Mouse (Mus musculus) regulatory T cell (primary cell): ENCODE data around the gene Srsf1.

ENCODE experiments used
- in situ Hi-C: fragments of 300-600 bp; cut with MboI, MseI; formaldehyde crosslinking; loops from one replicate; pipeline ENCODE4 v1.15.1; 2025; ENCODE audit warnings: high pct_unique_total_duplicates

Gene Srsf1

DNA sequence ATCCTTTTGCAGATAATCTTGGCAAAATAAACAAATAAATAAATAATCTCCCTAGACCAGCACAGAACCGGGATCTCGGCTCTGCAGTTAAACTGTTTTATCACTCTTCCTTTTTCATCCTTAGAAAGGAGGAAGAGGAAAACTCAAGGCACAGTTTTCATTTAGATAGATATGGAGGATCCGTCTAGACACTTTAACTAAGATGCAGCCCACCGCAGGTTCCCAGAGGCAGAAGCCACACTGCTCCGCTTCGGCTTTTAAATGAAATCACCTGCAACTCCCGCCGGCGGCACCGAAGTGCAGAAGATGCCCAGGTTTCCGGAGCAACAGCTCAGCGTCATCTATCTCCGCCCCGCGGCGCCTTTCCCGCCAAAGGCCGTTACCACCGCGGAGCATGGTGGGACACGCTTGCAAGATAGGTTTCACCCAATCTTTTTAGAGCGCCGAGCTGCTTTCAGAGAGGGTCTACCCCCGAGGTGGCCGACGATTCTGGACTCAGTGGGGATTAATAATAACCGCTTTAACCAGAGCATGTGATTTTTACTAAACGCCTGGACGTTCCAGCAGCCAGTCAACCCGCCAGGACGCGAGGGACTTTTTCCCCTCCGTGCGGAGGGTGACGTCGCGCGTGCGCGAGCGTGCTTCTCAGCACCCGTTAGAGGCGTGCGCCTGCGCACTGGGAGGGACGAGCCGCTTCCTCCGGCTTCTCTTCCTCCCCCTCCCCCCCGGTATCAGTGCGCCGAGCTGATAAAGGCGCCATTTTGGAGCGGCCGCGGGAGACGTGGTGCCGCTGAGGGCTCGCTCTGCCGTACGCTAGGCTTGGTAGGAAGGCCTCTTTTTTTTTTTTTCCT lies at the start of gene Srsf1:
TSS of gene Srsf1 (plus strand) at position 430 of the 851 bp plus-strand sequence.
- in situ Hi-C loops, result no loop called here

- in situ Hi-C loops, result loop anchor here (10.0 kb wide), 1 partner anchor 1095 kb away; no protein-coding TSS in a partner anchor
These were observed 47.4 kb upstream of the Srsf1 start for GRCm38 (mm10) chr11:87999751-88000150.

- in situ Hi-C loops, result no loop called here
These were observed 44.4 kb upstream of the Srsf1 start for GRCm38 (mm10) chr11:88002738-88003137.

DNA sequence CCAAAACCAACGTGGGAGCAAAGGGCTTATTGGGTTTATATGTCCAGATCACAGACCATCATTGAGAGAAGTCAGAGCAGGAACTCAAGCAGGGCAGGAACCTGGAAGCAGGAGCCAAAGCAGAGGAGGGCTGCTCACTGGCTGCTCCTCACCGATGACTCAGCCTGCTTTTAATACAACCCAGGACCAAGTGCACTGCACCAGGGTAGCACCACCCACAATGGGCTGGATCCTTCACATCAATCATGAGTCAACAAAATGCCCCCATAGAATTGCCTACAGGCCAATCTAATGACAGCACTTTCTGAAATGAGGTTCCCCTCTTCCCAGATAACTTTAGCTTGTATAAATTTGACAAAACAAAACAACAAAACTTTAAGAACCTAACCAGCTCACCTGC lies 43.0 kb upstream of the Srsf1 start:
- in situ Hi-C loops, result no loop called here

DNA sequence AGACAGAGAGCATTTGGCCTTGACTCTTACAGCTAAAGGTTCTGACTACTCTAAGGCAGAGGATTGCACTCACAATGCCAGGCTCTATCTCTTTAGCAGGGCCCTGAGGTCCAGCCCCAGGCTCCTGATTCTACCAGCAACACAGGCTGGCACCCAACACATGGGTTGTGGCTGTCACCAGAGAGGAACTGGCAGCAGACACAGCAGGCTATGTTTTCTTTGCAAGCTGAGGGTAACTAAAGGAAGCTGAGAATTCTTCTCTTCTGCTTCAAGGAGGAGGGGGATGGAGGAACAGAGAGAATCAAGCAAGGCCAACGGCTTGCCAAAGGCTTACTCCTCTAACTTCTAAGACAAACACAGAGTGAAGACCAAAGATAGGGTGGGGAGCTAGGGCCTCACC lies 38.5 kb upstream of the Srsf1 start:
- in situ Hi-C loops, result no loop called here

GRCm38 (mm10) chr11:88009542-88010190 lies 37.5 kb upstream of the Srsf1 start:
- in situ Hi-C loops, result no loop called here

- in situ Hi-C loops, result no loop called here
These were observed 35.8 kb upstream of the Srsf1 start for GRCm38 (mm10) chr11:88011208-88011913.

- in situ Hi-C loops, result no loop called here
These were observed 35.2 kb upstream of the Srsf1 start for GRCm38 (mm10) chr11:88011914-88012419.

DNA sequence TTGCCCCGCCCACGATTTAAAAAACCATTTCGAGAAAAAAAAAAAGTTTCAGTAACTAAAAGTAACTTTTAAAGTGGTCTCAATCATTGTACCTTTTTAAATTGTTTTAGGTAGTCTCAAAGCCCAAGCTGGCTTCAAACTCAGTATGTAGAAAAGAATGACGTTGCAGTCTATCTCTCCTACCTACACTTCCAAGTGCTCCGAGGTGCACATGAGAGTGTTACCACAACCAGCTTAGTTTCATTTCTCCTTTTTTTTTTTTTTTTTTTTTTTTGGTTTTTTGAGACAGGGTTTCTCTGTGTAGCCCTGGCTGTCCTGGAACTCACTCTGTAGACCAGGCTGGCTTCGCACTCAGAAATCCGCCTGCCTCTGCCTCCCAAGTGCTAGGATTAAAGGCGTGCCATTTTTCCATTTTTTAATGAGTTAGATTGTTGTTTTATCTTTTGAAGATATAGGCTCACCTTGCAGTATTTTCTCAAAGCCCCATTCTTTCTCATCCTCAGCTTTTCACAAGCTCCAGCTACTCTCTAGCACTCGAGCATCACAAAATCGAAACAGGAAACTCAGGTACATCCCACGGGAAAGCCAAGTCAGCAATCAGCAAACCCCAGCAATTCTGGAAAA lies 34.4 kb upstream of the Srsf1 start:
- in situ Hi-C loops, result no loop called here

DNA sequence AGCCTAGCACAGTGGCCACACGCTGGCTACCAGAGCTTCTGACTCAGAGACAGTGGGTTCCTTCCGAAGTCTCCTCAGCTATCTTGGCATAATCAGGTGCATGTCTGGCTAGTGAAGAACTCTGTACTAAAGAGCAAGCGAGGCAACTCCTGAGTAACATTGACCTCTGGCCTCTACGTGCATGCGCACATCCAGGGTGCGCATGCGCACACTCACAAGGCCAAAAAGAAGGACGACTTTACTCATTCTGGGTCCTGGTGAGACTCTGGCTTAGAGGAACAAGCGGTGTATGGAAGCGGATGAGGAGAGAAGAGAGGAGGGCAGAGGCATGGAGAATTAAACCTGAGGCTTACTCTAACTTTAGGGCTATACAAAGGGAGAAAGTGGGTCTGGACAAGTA lies 33.5 kb upstream of the Srsf1 start:
- in situ Hi-C loops, result no loop called here

DNA sequence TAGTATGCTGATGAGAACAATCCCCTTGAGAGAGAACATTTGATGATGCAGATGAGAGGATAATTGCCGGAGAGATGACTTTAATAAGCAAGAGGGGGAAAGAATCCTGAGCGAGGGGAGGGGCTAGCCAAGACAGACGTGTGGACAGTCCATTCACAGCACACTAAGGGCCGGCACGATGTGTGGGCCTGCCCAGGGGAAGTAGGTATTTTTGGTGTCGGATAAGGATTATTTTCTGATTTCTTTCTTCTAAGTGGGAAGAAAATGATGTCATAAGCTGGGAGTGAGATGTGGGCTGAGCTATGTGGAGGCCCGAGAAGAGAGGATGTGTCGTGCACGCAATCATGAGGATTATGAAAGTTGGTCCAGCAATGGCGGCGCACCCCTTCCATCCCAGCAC lies 32.0 kb upstream of the Srsf1 start:
- in situ Hi-C loops, result no loop called here

- in situ Hi-C loops, result no loop called here
These were observed 31.4 kb upstream of the Srsf1 start for GRCm38 (mm10) chr11:88015795-88016194.

DNA sequence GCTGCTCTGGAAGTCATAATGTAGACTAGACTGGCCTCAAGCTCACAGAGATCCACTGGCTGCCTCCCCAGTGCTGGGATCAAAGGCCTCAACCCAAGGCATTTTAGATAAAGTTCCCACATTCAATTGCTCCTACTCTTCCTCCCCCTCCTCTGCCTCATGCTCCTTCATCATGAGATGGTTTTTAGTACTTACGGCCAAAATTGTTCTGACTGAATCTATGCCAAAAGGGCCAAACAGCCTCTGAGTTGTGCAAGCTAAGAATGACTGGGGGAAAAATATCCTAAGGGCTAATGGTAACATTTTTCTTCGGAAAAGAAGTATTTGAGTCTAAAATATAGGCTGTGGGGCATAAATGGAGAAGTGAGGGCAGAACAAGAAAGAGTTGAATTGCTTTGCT lies 23.2 kb upstream of the Srsf1 start:
- in situ Hi-C loops, result no loop called here

DNA sequence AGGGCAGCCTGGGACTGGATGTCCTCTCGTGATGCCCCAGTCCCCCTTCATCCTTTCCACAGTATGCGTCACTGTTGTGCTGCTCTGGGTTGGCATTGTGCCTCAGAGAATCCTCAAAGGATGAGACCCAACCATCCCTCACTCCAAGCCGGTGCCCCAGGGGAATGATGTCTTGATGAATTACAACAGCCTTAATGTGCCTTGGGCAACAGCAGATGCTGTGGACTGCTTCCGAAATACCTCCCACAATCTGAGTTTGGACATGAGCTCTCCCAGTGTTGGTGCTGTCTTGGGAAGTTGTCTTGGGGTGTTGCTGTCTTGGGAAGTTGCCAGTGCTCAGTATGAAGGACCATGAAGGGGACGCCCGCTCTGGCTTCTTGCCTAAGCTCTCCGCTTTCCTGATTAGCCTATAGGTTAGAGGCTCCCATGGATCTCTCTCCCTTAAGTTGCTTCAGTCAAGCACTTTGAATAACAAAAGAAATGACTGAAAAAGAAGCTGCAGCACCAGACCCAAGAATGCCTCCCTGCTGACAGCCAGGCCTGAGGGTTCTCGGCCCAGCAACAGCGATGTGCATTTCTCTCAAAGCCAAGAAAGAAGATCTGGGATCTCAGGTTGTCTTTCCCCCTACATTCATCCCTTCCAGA lies 19.7 kb upstream of the Srsf1 start:
- in situ Hi-C loops, result no loop called here

- in situ Hi-C loops, result no loop called here
These were observed 18.9 kb upstream of the Srsf1 start for GRCm38 (mm10) chr11:88028193-88028684.

- in situ Hi-C loops, result loop anchor here (5.0 kb wide), 1 partner anchor 38 kb away; no protein-coding TSS in a partner anchor
These were observed 17.0 kb upstream of the Srsf1 start for GRCm38 (mm10) chr11:88030219-88030618.

GRCm38 (mm10) chr11:88030836-88031235 lies 16.3 kb upstream of the Srsf1 start:
- in situ Hi-C loops, result loop anchor here (5.0 kb wide), 1 partner anchor 39 kb away; no protein-coding TSS in a partner anchor

GRCm38 (mm10) chr11:88031753-88032152 lies 15.4 kb upstream of the Srsf1 start:
- in situ Hi-C loops, result loop anchor here (5.0 kb wide), 1 partner anchor 39 kb away; no protein-coding TSS in a partner anchor

GRCm38 (mm10) chr11:88035970-88036369 lies 11.2 kb upstream of the Srsf1 start:
- in situ Hi-C loops, result no loop called here

- in situ Hi-C loops, result no loop called here
These were observed 10.4 kb upstream of the Srsf1 start for GRCm38 (mm10) chr11:88036761-88037251.

- in situ Hi-C loops, result no loop called here
These were observed 9.8 kb upstream of the Srsf1 start for GRCm38 (mm10) chr11:88037386-88037785.
